Mouse (Mus musculus) MN1 (cell line): ENCODE data around the gene Icos.

Experiments
- DNase-seq: peaks from one replicate; pipeline ENCODE4 v3.0.0-alpha.2; 2016; ENCODE audit warnings: low spot score

The Icos gene

GRCm38 (mm10) chr1:61039310-61039709 lies 61.6 kb downstream of the Icos start:
- DNase-seq = no peak

DNA sequence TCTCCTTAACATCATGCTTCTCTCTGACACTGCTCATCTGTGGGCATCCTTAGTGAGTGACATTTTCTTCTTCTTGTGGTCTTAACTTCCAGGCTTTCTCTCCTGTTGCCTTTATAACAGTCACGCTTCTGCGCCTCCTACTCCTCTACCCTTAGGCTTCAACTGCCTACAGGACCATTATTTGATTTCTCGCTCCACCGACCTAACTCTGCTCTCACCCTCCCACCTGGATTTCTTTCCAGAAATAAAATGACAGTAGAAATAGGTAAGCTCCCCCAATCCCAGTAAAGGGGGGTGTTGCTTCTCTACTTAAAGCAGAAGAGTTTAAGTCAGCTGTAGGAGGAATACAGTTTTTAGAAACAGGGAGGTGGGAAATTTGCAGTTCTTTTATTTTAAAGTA lies 62.7 kb downstream of the Icos start:
- no peak for DNase-seq

- DNase-seq = no peak
Measured at GRCm38 (mm10) chr1:61042842-61043241, 65.1 kb downstream of the Icos start.

GRCm38 (mm10) chr1:61046055-61046705 lies 68.5 kb downstream of the Icos start:
- DNase-seq = no peak

GRCm38 (mm10) chr1:61047336-61047735 lies 69.6 kb downstream of the Icos start:
- DNase-seq = no peak
